Mouse (Mus musculus) left cerebral cortex, adult 2 months (tissue): ENCODE results near the gene Lsm4. TPM values are rescaled to one million over a fixed set of nuclear protein-coding genes. Genes with fewer than 3 reads are reported as not detected.

Experiments used
- DNase-seq, 2 experiments: peaks; one replicate each; pipeline ENCODE4 v3.0.0; 2021 to 2022; ENCODE audit warnings: low spot score in 2 of 2, mixed read lengths in 1 of 2; ENCODE audit errors: extremely low spot score in 1 of 2
- H3K27ac ChIP-seq: fragments of 200-600 bp; 2 replicates; pipeline ENCODE4 v1.8.1; 2022
- H3K4me3 ChIP-seq: fragments of 200-600 bp; 2 replicates; pipeline ENCODE4 v1.8.1; 2022
- CTCF ChIP-seq: fragments of 200-600 bp; IDR thresholded peaks from 2 replicates; pipeline ENCODE4 v1.8.1; 2022; ENCODE audit warnings: antibody characterized with exemption, mild to moderate bottlenecking, moderate library complexity
- intact Hi-C: fragments of 180-260 bp; cut with DNase I; formaldehyde crosslinking; loops from one replicate; pipeline ENCODE4 v1.15.1; 2025
- total RNA-seq, 2 experiments: library from RNA; stranded (reverse); gene quantifications; 2 replicates each; pipeline ENCODE4 v1.2.3; 2021

Lsm4 gene
- total RNA-seq, 2 experiments from 2014 or later: 62.1 to 62.9 TPM

- peak overlapping the region; percentile 88 for H3K27ac ChIP-seq
- intact Hi-C loops: no loop called here
- DNase-seq: no peak
- H3K4me3 ChIP-seq: no peak overlapping the region
- no peak for TF ChIP-seq CTCF
These were observed 9.6 kb downstream of the Lsm4 start for GRCm38 (mm10) chr8:70682692-70683091.

- DNase-seq: peak; percentile 84 to 85
- intact Hi-C loops: loop anchor here (2.0 kb wide), 1 partner anchor 15 kb away; the partner anchor contains the start of gene Jund
- no peak overlapping the region for H3K4me3 ChIP-seq
- peak overlapping the region; percentile 88 for H3K27ac ChIP-seq
- TF ChIP-seq CTCF: no peak
These were observed 11.2 kb downstream of the Lsm4 start for GRCm38 (mm10) chr8:70684291-70684690.

GRCm38 (mm10) chr8:70687576-70687975 lies 14.5 kb downstream of the Lsm4 start:
- H3K4me3 ChIP-seq: no peak overlapping the region
- no peak for DNase-seq
- no peak overlapping the region for H3K27ac ChIP-seq
- TF ChIP-seq CTCF: no peak
- intact Hi-C loops: no loop called here

GRCm38 (mm10) chr8:70688136-70688535 lies 15.1 kb downstream of the Lsm4 start:
- no peak overlapping the region for H3K27ac ChIP-seq
- no peak for DNase-seq
- H3K4me3 ChIP-seq: no peak overlapping the region
- no peak for TF ChIP-seq CTCF
- intact Hi-C loops: no loop called here

- no peak overlapping the region for H3K4me3 ChIP-seq
- DNase-seq: no peak
- no peak overlapping the region for H3K27ac ChIP-seq
- intact Hi-C loops: no loop called here
- TF ChIP-seq CTCF: no peak
These were observed 16.9 kb downstream of the Lsm4 start for GRCm38 (mm10) chr8:70689892-70690390.

- intact Hi-C loops: no loop called here
- no peak overlapping the region for H3K4me3 ChIP-seq
- H3K27ac ChIP-seq: no peak overlapping the region
- TF ChIP-seq CTCF: no peak
- no peak for DNase-seq
These were observed 18.2 kb downstream of the Lsm4 start for GRCm38 (mm10) chr8:70691230-70691629.

- no peak for TF ChIP-seq CTCF
- no peak overlapping the region for H3K27ac ChIP-seq
- intact Hi-C loops: no loop called here
- H3K4me3 ChIP-seq: no peak overlapping the region
- no peak for DNase-seq
These were observed 18.7 kb downstream of the Lsm4 start for GRCm38 (mm10) chr8:70691727-70692231.

GRCm38 (mm10) chr8:70693636-70694035 lies 20.6 kb downstream of the Lsm4 start:
- no peak for DNase-seq
- H3K27ac ChIP-seq: no peak overlapping the region
- TF ChIP-seq CTCF: no peak
- H3K4me3 ChIP-seq: no peak overlapping the region
- intact Hi-C loops: no loop called here

GRCm38 (mm10) chr8:70695318-70696018 lies 22.4 kb downstream of the Lsm4 start:
- intact Hi-C loops: no loop called here
- no peak for DNase-seq
- no peak overlapping the region for H3K4me3 ChIP-seq
- no peak overlapping the region; the same call in 1 of the 2 replicates for H3K27ac ChIP-seq
- no peak for TF ChIP-seq CTCF

- no peak overlapping the region for H3K4me3 ChIP-seq
- DNase-seq: peak in 1 of 2 experiments; percentile 49
- intact Hi-C loops: no loop called here
These were observed 23.2 kb downstream of the Lsm4 start for GRCm38 (mm10) chr8:70696019-70696885.

GRCm38 (mm10) chr8:70696946-70697345 lies 23.9 kb downstream of the Lsm4 start:
- no peak for TF ChIP-seq CTCF
- no peak for DNase-seq
- H3K27ac ChIP-seq: peak overlapping the region; percentile 69
- no peak overlapping the region for H3K4me3 ChIP-seq
- intact Hi-C loops: no loop called here

More at GRCm38 (mm10) chr8:70696019-70696885, 23.2 kb downstream of the Lsm4 start:
- TF ChIP-seq CTCF: no peak
- peak overlapping the region; percentile 69 for H3K27ac ChIP-seq
